Mouse (Mus musculus) heart, postnatal 4 days (tissue): ENCODE measurements at regions not wholly inside any gene's neighbourhood (a gene's known extent, or its start where the extent isn't known, plus 50 kb on each side); places are given as distances from the start of the nearest gene placed in this dataset.
A peak's percentile ranks its signal among the peaks of the same experiment; 100 is the strongest.
"Not testable (repeated sequence)": the region's sequence is repeated elsewhere in the genome, so short reads cannot be mapped to it uniquely, and the experiment has no call there.

Experiments used
- DNase-seq: peaks from one replicate; pipeline ENCODE4 v3.0.0; 2021

- DNase-seq: no peak
Observed at GRCm38 (mm10) chr5:133073317-133073716, 530.2 kb upstream of the Auts2 start.

- DNase-seq: no peak
Observed at GRCm38 (mm10) chr5:133070141-133070540, 527.0 kb upstream of the Auts2 start.

- DNase-seq: no peak
Observed at GRCm38 (mm10) chr5:133062481-133062880, 519.3 kb upstream of the Auts2 start.

- no peak for DNase-seq
Observed at GRCm38 (mm10) chr5:133047456-133047855, 504.3 kb upstream of the Auts2 start.

- no peak for DNase-seq
Observed at GRCm38 (mm10) chr5:133045637-133046036, 502.5 kb upstream of the Auts2 start.

DNA sequence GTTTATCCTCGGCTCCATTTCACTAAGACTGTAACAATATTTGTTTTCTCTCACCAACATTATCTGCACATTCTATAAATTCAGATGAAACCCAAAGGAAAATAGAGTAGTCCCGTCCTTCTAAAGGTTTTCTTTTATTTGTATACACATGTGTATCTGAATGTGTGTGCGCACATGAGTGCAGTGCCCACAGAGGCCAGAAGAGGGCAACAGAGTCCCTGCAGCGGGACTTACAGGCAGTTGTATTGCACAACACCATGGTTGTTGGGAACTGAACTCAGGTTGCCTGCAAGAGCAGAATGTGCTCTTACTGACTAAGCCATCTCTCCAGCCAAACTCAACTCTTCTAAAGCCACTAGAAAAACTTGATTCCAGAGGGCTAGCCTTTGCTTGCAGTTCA lies 484.4 kb upstream of the Auts2 start:
- no peak for DNase-seq

DNA sequence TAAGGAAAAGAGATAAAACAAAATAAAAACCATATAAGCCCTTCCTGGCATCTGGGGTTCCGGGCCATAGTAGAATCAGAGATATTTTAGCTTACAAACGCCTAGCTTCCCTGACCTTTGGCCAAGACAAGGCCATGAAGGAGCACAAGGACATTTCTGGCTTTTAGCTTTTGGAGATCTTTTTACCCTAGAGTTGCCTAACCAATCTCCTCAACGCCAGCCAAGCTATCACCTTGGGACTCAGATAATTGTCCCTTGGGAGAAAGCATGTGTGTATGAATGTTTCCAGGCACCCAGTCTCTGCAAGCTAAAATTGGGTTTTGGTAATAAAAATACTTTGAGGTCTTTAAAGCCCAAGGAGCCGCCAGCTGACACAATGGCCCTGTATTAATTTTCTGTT lies 482.0 kb upstream of the Auts2 start:
- DNase-seq: no peak

GRCm38 (mm10) chr5:133020821-133021220 lies 477.7 kb upstream of the Auts2 start:
- no peak for DNase-seq

GRCm38 (mm10) chr5:133020116-133020515 lies 477.0 kb upstream of the Auts2 start:
- no peak for DNase-seq

DNA sequence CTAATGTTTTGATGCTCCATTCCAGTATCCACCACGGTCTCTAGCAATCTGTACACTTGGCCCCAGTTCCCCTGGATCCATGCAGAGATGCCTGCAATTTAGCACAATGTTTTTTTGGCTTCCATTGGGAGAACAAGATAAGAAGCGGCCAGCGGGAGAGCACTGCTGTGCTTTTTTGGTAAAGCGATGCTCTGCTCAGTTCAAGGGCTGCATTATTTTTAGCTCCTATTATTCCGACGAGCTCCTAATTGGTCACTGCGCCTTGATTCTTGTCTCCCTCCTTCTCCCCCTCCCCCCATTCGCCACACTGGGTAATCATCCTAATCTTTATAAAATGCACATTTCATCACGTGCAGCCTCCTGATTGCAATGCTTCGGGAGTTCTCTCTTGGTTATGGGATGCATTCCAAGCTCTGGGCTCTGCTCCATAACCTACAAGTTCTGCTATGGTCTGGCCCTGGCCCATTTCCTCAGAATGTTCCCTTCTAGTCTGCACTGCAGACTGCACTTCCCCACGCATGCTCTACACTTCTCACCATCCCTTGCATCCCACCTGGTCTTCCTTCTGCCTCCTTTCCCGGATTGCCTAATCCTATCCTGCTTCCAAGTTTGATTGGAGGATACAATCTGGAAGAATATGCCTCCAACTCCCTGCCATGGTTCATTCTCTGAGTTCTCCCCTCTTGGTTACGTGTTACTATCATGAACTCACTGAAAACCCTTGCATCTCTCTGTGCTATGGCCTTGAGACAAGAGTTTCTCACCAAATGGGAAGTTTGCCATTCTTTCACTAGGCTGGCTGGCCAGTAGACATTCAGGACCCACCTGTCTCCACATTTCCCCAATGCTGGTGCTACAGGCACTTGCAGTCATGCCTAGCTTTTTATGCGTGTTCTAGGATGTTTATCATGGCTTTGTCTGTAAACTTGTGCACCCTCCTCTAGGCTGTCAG lies 467.8 kb upstream of the Auts2 start:
- peak; percentile 54 for DNase-seq

GRCm38 (mm10) chr5:132982866-132983265 lies 439.7 kb upstream of the Auts2 start:
- no peak for DNase-seq

DNA sequence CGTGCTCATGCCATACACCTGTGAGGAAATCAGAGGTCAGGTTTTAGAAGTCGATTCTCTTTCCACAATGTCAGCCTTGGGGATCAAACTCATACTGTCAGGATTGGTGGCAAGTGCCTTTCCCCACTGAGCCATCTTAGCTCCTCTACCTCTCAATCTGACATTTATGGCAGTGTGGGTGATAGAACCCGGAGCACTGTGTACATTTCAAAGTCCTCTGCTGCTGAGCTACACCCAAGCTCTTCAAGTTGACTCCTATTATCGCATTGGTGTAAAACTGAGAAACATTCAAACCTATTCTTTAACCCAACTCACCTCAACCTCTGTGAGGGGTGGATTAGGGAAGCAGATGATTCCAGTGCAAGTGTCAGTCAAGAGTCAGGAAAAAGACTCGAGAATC lies 435.9 kb upstream of the Auts2 start:
- DNase-seq: no peak

DNA sequence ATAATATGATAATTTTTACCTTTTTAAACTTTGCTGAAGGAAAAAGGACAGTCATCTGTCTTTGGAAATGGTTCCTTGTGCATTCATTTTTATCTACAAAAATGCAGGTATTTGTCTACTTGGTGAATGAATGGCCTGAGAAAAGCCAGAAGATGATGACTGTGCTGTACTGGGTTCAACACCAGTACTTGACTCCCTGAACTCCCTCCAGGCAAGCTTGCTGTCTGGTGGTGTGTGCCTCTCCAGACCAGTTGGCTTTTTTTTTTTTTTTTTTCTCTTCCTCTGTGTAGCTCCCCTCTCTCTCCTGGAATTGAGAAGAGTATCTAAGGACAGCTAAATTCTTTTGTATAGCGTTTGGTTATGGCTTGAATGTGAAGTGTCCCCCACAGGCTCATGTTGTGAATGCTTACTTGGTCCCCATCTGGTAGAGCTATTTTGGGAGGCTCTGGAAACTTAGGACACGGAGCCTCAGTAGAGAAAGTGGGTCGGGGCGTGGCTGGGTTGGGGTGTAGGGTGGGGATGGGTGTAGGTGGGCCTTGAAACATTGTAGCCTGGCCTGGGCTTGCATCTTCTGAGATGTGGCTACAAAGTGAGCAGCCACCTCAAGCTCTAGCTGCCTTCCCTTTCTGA lies 432.3 kb upstream of the Auts2 start:
- no peak for DNase-seq

DNA sequence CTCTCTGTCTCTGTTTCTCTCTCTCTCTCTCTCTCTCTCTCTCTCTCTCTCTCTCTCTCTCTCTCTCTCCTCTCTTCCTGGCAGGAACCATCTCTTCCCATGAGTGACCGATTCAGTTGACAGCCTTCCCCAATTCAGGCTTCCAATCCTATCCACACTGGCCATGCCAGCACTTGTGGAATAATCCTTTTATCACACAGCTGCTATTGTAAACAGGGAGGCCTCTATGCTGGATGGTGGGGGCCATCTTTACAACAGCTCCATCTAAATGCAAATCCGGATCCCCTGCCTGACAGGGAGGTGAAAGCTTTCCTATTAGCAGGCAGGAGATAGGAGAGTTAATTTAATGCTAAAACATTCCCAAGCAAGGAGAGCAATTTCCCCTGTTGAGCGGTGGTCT lies 431.7 kb upstream of the Auts2 start:
- no peak for DNase-seq

DNA sequence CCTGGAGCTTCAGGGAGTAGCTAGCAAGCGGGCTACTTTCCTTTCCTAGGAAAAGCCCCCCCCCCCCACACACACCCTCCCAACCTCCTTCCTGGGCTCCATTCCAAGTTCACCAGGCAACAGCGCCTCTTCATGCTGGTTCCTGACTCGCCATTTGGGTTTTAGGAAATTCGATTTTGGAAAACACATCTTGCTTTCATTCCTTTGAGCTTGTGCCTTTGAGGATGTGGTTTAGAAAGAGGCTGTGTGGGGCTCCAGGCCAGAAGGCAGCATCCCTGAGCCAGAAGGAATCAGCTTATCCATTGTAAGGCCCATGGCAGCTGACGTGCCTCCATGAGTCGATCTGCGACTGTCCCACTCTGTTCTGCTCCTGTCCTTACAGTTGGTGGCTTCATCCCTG lies 427.9 kb upstream of the Auts2 start:
- DNase-seq: peak; percentile 7

DNA sequence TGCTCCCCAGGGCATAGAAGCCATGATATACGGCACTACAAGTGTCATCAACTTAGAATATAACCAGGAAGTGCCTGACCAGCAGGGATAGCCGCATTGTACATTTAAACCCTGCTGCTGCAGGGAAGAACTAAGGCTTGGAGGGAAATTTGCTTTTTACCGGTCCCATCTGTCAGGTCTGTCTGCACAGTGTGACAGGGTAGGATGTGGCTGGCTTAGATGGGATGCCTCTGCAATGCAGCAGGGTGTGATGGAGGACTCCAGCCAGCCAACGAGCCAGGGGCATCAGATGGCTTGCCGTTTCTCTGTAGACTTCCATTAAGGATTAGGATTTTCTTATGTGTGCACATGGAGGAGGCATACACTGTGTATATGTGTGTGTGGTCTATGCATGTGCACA lies 426.2 kb upstream of the Auts2 start:
- no peak for DNase-seq

- DNase-seq: peak; percentile 9
Observed at GRCm38 (mm10) chr5:132959901-132960300, 416.8 kb upstream of the Auts2 start.

DNA sequence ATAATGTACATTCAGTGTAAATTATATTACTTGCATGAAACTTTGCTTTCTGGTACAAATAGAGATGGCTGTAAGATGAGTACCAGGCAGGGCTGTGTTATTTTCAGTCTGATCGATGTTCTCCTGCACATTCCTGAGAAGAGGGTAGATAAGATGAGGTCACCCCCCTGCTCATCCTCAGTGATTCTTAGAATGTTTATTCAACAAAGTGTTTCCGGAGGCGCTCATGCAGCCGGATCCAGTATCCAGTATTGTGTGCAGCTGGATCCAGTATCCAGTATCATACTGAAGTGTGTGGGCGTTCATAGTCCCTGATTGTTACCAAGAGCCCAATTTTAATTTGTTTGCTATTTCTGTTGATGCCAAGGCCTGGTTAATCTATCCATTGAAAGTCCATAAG lies 413.0 kb upstream of the Auts2 start:
- no peak for DNase-seq

DNA sequence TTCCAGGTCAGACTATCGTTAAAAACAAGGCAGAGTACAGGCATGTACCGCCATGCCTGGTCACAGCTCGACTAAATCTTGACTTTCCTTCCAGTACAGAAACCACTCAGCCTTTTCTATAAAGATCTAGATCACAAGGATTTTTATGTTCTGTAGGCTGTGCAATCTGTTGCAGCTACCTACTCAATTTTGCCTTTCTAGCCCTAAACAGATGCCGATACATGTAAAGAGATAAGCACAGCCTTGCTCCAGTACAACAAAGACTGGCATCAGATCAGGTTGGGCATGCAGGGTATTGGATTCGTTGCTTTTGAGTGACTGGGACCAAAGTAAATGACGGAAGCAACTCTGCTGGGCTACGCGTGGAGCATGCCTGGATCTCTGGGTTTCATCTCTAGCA lies 411.9 kb upstream of the Auts2 start:
- no peak for DNase-seq

GRCm38 (mm10) chr5:132933439-132933980 lies 390.4 kb upstream of the Auts2 start:
- DNase-seq: no peak

- not testable (repeated sequence) for DNase-seq
Observed at GRCm38 (mm10) chr5:132929955-132930354, 386.8 kb upstream of the Auts2 start.

DNA sequence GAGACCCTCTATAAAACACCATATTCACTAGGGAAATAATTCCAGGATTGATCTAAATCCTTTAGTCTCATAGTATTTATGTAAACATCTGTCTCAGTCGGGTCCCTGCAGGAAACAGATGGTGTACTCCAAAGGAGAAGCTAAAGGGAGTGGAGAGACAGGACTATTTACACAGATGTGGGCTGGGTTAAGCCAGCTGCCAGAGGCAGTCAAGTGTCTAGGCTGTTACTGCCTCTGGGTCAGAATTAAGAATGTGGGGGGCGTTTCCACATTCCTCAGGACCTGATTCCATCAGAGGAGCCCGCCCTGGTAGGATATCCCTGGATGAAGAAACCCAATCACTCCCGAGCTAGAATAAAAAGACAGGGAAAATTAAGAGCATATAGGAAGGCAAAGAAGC lies 380.2 kb upstream of the Auts2 start:
- peak; percentile 9 for DNase-seq

DNA sequence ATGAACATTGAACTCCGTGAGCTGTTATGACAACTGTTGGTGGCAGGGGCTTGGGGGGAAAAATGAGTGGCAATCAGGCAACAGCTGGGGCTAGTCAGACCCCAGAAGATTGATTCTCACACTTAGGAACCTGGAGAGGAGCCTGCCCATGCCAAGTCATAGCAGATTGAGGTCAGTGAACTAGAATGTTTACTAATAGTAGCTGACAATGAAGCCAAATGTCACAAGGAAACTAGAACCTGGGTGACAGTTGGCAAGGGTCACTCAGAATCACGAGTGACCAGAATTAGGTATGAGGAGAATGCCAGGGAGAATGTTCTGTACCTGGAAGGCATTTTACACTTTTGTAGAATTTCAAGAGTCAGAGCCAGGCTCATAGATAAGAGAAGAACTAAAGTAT lies 365.9 kb upstream of the Auts2 start:
- DNase-seq: no peak

DNA sequence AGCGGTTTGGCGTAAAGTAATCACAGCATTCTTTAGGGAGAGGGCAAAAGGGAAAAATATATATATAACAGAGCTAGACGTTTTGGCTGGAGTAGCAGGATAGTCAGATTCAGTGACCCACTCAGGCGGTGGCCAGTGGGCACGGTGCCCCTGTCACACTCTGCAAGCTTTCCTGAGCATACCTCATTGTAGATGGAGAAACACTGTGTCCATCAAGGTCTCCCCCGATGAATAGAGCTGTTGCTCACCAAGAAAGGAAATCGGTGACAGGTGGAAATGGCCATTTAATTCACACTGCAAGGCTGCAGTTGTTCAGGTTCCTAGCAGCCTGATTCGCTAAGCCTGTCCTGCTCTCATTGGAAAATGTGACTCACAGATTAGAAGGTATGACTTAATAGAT lies 365.1 kb upstream of the Auts2 start:
- DNase-seq: no peak
